Mouse (Mus musculus): ENCODE measurements around the gene Cdc37. TPM values are rescaled to one million over a fixed set of nuclear protein-coding genes. Genes with fewer than 3 reads are reported as not detected.
A peak's percentile ranks its signal among the peaks of the same experiment; 100 is the strongest.
"Not testable (repeated sequence)": the region's sequence is repeated elsewhere in the genome, so short reads cannot be mapped to it uniquely, and the experiment has no call there.

Gene Cdc37
- 104 and 110 TPM in 2 replicates for polyA plus RNA-seq (2012; ENCODE audit: insufficient read depth, insufficient read length, missing spikeins)

- Histone ChIP-seq H3K4me3 (ENCODE audit: insufficient read depth, low read length) (peak within 1 kb of the TSS; percentile 81), H3K4me1 (ENCODE audit: control insufficient read depth, insufficient read depth, low read length) (peaks cover 27% of the 10 kb centered on the region), H3K27ac (ENCODE audit: insufficient read depth, low read depth, low read length) (peak within 1 kb of the TSS; percentile 66)
- TF ChIP-seq CTCF (IDR thresholded peaks at IDR 0.05; ENCODE audit: low read depth, low read length) = no peak
- TF ChIP-seq POLR2A (IDR thresholded peaks at IDR 0.05; ENCODE audit: borderline replicate concordance, low read depth, low read length) = no peak
Observed at GRCm38 (mm10) chr9:21149654-21150419, at the start of gene Cdc37. Gene Cdc37, minus strand, starts transcription at chr9:21149982.

- no peak for TF ChIP-seq CTCF (IDR thresholded peaks at IDR 0.05; ENCODE audit: low read depth, low read length)
- no peak for TF ChIP-seq POLR2A (IDR thresholded peaks at IDR 0.05; ENCODE audit: borderline replicate concordance, low read depth, low read length)
- Histone ChIP-seq H3K4me1 (ENCODE audit: control insufficient read depth, insufficient read depth, low read length) (peaks cover 11% of the 10 kb centered on the region), H3K4me3 (ENCODE audit: insufficient read depth, low read length) (no peak overlapping the region), H3K27ac (ENCODE audit: insufficient read depth, low read depth, low read length) (no peak overlapping the region)
Observed at GRCm38 (mm10) chr9:21198960-21199359, 49.2 kb upstream of the Cdc37 start.

- peaks cover 15% of the 10 kb centered on the region for H3K4me1 ChIP-seq (ENCODE audit: control insufficient read depth, insufficient read depth, low read length)
- no peak overlapping the region for H3K4me3 ChIP-seq (ENCODE audit: insufficient read depth, low read length)
- TF ChIP-seq CTCF (IDR thresholded peaks at IDR 0.05; ENCODE audit: low read depth, low read length) (no peak), POLR2A (IDR thresholded peaks at IDR 0.05; ENCODE audit: borderline replicate concordance, low read depth, low read length) (no peak)
- no peak overlapping the region for H3K27ac ChIP-seq (ENCODE audit: insufficient read depth, low read depth, low read length)
Observed at GRCm38 (mm10) chr9:21197981-21198380, 48.2 kb upstream of the Cdc37 start.

- no peak for TF ChIP-seq CTCF (IDR thresholded peaks at IDR 0.05; ENCODE audit: low read depth, low read length)
- no peak for TF ChIP-seq POLR2A (IDR thresholded peaks at IDR 0.05; ENCODE audit: borderline replicate concordance, low read depth, low read length)
- Histone ChIP-seq H3K4me1 (ENCODE audit: control insufficient read depth, insufficient read depth, low read length) (peaks cover 15% of the 10 kb centered on the region), H3K4me3 (ENCODE audit: insufficient read depth, low read length) (no peak overlapping the region), H3K27ac (ENCODE audit: insufficient read depth, low read depth, low read length) (no peak overlapping the region)
Observed at GRCm38 (mm10) chr9:21196521-21197433, 47.0 kb upstream of the Cdc37 start.

GRCm38 (mm10) chr9:21195736-21196505 is 46.1 kb upstream of the Cdc37 start:
- not testable (repeated sequence) for H3K27ac ChIP-seq (ENCODE audit: insufficient read depth, low read depth, low read length); H3K4me3 ChIP-seq (ENCODE audit: insufficient read depth, low read length)
- peaks cover 15% of the 10 kb centered on the region for H3K4me1 ChIP-seq (ENCODE audit: control insufficient read depth, insufficient read depth, low read length)

GRCm38 (mm10) chr9:21194787-21195493 is 45.2 kb upstream of the Cdc37 start:
- H3K4me1 ChIP-seq (ENCODE audit: control insufficient read depth, insufficient read depth, low read length) = peaks cover 15% of the 10 kb centered on the region
- no peak overlapping the region for H3K4me3 ChIP-seq (ENCODE audit: insufficient read depth, low read length)
- no peak for TF ChIP-seq CTCF (IDR thresholded peaks at IDR 0.05; ENCODE audit: low read depth, low read length)
- TF ChIP-seq POLR2A (IDR thresholded peaks at IDR 0.05; ENCODE audit: borderline replicate concordance, low read depth, low read length) = no peak
- H3K27ac ChIP-seq (ENCODE audit: insufficient read depth, low read depth, low read length) = no peak overlapping the region

- Histone ChIP-seq H3K4me3 (ENCODE audit: insufficient read depth, low read length) (no peak overlapping the region), H3K4me1 (ENCODE audit: control insufficient read depth, insufficient read depth, low read length) (peaks cover 15% of the 10 kb centered on the region), H3K27ac (ENCODE audit: insufficient read depth, low read depth, low read length) (no peak overlapping the region)
- TF ChIP-seq POLR2A (IDR thresholded peaks at IDR 0.05; ENCODE audit: borderline replicate concordance, low read depth, low read length) = no peak
- no peak for TF ChIP-seq CTCF (IDR thresholded peaks at IDR 0.05; ENCODE audit: low read depth, low read length)
Observed at GRCm38 (mm10) chr9:21193786-21194185, 44.0 kb upstream of the Cdc37 start.

GRCm38 (mm10) chr9:21190670-21191069 is 40.9 kb upstream of the Cdc37 start:
- Histone ChIP-seq H3K27ac (ENCODE audit: insufficient read depth, low read depth, low read length) (no peak overlapping the region), H3K4me1 (ENCODE audit: control insufficient read depth, insufficient read depth, low read length) (peaks cover 15% of the 10 kb centered on the region), H3K4me3 (ENCODE audit: insufficient read depth, low read length) (no peak overlapping the region)
- TF ChIP-seq CTCF (IDR thresholded peaks at IDR 0.05; ENCODE audit: low read depth, low read length) = no peak
- TF ChIP-seq POLR2A (IDR thresholded peaks at IDR 0.05; ENCODE audit: borderline replicate concordance, low read depth, low read length) = no peak

- no peak overlapping the region for H3K4me3 ChIP-seq (ENCODE audit: insufficient read depth, low read length)
- H3K4me1 ChIP-seq (ENCODE audit: control insufficient read depth, insufficient read depth, low read length) = peaks cover 8% of the 10 kb centered on the region
- TF ChIP-seq POLR2A (IDR thresholded peaks at IDR 0.05; ENCODE audit: borderline replicate concordance, low read depth, low read length) (no peak), CTCF (IDR thresholded peaks at IDR 0.05; ENCODE audit: low read depth, low read length) (0 out of 2 replicates have a peak, but pooled peaks have one; percentile 10)
- H3K27ac ChIP-seq (ENCODE audit: insufficient read depth, low read depth, low read length) = no peak overlapping the region
Observed at GRCm38 (mm10) chr9:21189905-21190304, 40.1 kb upstream of the Cdc37 start.

Data from bone marrow macrophage, adult 2 months (primary cell).